Mouse (Mus musculus) neutrophil, adult 5-6 weeks (primary cell): ENCODE results near the gene Cldn4. TPM values are rescaled to one million over a fixed set of nuclear protein-coding genes. Genes with fewer than 3 reads are reported as not detected.
A peak's percentile ranks its signal among the peaks of the same experiment; 100 is the strongest.

Experiments used
- ATAC-seq: fragments of 151-379, 151-347 bp; 2 replicates; pipeline ENCODE4 v1.8.0; 2017; ENCODE audit warnings: mild to moderate bottlenecking, moderate TSS enrichment; ENCODE audit not compliant: insufficient number of reproducible peaks, poor library complexity, low FRiP score, severe bottlenecking; ENCODE audit errors: extremely low read depth
- total RNA-seq: library from RNA; stranded (forward); fragments of 200-1000 nt; gene quantifications from 2 replicates; pipeline ENCODE4 v1.2.3, GENCODE M21; 2017

Gene Cldn4
- total RNA-seq, 1 experiment from 2014 or later: 0.23 TPM

DNA sequence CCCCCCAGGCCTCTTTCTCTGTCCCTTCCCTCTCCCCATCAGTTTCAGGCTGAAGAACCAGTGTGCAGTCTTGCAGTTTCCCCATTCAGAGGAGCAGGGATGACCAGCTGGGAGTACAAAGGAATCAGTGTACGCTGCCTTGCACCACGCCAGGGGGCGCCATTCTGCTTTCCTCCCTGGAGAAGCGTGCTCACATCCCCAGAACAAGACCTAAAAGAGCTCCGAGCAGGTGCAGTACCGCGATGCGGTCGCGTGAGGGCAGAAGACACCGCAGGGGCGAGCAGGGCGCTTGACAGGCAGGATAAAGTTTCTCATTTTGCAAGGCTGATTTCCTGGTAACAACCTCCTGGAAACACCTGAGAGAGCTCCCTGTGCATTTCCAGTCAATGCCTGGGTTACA lies 39.6 kb downstream of the Cldn4 start:
- ATAC-seq: peak; percentile 46; the same call in 1 of the 2 replicates

DNA sequence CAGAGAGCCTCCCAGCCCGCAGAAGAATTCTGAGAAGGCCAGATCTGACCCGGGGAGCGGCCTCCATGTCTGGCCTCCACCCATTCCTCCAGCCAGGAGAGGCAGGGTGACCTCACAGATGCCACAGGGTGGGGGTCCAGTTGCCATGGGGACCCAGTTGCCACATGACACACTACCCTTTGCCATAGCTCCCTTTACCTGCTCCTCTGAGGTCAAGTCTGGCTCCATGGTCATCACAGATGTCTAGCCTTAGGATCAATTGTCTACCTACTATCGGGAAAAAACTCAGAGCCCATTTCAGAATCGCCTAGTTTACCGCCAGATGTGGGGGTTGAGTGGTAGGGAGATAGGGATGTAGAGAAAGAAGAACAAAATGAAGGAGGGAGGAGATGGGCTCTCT lies 40.1 kb downstream of the Cldn4 start, which contains the start of gene Tmem270:
Gene Tmem270, minus strand, starts transcription at position 101 of the 400 bp plus-strand sequence.
- no peak for ATAC-seq

DNA sequence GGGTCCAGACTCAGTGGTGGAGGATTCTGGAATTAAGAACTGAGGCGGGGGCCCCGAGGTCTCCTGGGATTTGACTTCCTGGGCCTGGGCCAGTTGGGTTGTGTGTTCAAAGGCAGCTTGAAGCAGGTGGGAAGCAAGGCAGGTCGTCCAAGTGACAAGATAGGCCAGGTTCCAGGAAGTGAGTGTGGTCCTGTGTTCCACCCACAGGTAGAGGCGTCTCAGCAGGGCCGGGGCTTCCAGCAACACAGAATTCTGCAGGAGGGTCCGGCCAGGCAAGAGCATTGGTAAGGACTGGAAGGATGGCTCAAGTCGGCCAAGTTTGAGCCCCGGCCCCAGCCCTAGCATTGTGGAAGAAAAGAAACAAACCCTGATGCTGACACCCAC lies 45.1 kb downstream of the Cldn4 start:
- ATAC-seq: no peak

DNA sequence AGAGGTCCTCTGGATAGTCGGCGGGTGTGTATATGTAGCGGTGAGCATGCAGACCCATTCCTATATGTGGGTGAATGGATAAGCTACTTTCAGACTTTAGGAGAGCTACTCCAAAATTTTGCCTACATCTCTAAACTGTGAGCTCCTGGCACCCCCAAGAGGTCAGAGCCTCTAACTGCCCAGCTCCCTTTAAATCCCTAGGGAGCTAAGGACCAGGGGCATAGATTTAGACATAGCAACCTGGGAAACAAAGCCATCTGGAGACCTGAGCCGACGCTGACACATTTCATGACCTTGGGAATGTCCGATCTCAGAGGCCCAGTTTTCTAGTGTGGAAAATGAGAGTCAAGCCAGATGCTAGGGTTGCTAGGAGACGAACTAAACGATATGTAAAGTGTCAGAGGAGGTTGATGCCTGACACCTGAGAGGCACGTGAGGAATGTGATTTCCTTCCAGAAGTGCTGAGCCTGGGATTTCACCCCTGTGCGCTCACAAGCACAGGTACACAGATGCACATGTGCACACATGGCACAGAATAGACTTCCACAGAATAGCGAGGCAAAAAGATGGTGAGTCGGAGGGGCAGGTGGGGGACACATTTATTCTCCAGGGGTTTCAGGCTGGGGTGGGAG lies 45.6 kb downstream of the Cldn4 start:
- no peak for ATAC-seq

DNA sequence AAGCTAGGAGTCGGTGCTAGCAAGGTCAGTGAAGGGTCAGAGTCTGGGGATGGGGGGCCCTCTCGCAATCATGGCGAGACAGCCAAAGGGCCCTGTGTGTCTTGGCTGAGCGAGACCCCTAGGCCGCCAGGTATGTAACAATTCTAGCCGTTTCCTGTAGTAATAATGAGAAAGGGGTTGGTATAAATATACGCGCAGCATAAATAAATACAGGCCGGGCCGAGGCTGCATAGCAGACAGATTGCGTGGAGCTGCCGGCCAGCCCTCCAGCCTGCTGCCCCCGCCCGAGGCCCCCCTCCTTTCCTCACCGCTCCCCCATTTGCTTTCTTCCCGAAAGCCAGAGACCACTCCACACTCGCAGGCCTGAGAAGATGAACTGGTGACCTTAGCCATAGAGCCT lies 49.1 kb downstream of the Cldn4 start:
- ATAC-seq: no peak

DNA sequence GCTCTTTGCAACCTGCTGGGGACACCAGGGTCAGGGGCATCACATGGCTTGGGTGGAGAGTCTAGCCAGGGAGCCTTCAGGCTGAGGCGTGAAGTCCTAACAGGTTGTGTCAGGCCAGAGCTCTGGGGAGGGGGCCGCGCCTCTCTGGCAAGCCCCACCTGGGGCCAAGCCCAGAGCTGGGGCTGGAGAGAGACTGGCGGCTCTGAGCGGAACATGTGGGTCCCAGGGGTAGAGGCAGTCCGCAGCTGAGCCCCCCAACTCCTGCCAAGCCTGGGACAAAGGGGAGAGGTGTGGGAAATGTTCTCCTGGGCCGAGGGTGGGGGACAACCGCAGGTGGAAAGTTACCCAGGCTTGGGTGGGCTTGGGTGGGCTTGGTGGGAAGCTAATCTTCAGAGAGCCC lies 49.8 kb downstream of the Cldn4 start:
- no peak for ATAC-seq

DNA sequence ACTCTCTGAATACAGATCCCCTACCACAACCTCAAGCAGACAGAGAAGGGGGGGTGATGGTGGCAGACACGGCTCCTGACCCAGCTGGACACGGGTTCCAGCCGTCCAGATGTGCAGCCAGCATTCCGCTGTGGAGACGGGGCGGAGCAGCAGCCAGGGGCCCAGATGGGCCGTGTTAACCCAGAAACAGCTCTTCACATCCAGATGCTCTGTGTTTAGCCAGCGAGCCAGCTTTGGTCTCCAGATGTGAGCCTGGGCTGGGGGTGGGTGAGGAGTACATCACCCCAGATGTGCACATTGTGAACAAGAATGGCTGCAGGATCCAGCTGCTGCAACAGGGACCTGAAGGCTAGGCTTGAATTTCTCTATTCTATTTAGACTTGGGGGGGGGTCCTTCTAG lies 51.4 kb downstream of the Cldn4 start:
- ATAC-seq: no peak

Other genes starting within 250 kb of the Cldn4 start
- not detected in 2 replicates for gene Eln, start 199.6 kb downstream of the Cldn4 start, total RNA-seq
- not detected in 2 replicates for gene Tmem270, start 40.2 kb downstream of the Cldn4 start, total RNA-seq
- not detected in 2 replicates for gene Cldn13, start 31.4 kb downstream of the Cldn4 start, total RNA-seq
- gene Mettl27, start 14.6 kb downstream of the Cldn4 start, total RNA-seq: 0.86 and 2.2 TPM in 2 replicates
- not detected in 2 replicates for gene Cldn3, start 39.3 kb upstream of the Cldn4 start, total RNA-seq
- 28.6 and 32.2 TPM in 2 replicates for gene Abhd11, start 62.2 kb upstream of the Cldn4 start, total RNA-seq
- gene Stx1a, start 76.5 kb upstream of the Cldn4 start, total RNA-seq: 3.8 and 4.9 TPM in 2 replicates
- 8.1 and 8.7 TPM in 2 replicates for gene Dnajc30, start 117.3 kb upstream of the Cldn4 start, total RNA-seq
- gene Bud23, start 118.0 kb upstream of the Cldn4 start, total RNA-seq: 67.6 and 68.1 TPM in 2 replicates
- gene Vps37d, start 131.3 kb upstream of the Cldn4 start, total RNA-seq: not detected in 2 replicates
- not detected in 2 replicates for gene Mlxipl, start 143.0 kb upstream of the Cldn4 start, total RNA-seq
- 7.4 and 9.3 TPM in 2 replicates for gene Tbl2, start 202.7 kb upstream of the Cldn4 start, total RNA-seq
- gene Bcl7b, start 221.3 kb upstream of the Cldn4 start, total RNA-seq: 37.4 and 49.5 TPM in 2 replicates
- 125 and 129 TPM in 2 replicates for gene Baz1b, start 240.3 kb upstream of the Cldn4 start, total RNA-seq